Mouse (Mus musculus): ENCODE results near the gene Lima1.

Gene Lima1

DNA sequence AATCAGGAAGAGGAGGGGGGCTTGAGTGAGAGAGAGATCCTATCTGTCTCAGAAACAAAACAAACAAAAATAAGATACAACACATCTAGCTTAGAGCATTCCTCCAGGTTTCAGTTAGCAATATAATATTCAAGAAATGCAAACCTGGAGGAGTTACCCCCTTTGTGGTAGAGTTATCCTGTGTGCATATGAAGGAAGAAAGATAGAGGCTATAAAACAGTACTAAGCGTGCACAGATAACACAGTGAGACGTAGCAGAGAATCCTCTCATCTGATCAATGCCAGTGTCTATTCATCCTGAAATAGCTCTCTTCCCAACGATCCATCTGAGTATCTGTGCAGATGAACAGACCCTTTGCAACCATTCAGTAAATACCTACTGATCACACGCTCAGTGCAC lies 107.8 kb downstream of the Lima1 start:
- in situ Hi-C loops (cut with MboI; ENCODE audit: low sequenced_read_pairs): no loop called here

DNA sequence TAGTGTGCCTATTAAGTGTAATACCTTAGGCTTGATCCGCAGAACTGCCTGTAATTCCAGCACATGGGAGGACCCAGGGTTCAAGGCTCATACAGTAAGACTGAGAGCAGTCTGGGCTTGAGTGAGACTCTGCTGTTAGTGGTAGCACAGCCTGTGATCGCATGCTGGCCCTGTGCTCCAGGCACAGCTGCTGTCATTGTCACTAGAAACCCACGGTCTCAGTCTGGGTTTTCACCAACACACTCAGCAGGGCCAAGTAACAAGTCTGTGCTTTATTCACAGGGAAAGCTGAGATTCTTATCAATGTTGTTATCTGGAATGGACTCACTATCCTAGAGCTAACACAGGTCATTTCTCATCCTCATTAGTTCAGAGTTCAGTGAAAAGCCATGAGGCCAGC lies 121.1 kb downstream of the Lima1 start:
- in situ Hi-C loops (cut with MboI; ENCODE audit: low sequenced_read_pairs): no loop called here

DNA sequence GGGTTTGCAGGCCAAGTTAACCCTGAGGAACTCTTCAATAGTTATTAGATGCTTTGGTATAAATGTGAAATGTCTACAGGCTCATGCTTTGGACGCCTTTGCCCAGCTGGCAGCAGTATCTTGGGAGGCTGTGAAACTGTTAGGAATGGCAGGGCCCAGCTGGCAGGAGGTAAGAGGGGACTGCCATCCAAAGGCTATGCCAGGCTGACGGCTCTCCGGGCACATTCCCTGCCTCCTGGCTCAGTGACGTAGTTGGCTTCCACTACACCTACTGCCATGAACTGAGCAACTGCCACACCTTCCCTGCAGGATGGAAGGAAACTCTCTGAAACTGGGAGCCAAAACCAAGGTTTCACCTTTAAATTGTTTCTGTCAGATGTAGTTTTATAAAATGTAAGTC lies 135.0 kb downstream of the Lima1 start:
- in situ Hi-C loops (cut with MboI; ENCODE audit: low sequenced_read_pairs): no loop called here

GRCm38 (mm10) chr15:99736675-99737074 lies 138.6 kb downstream of the Lima1 start:
- in situ Hi-C loops (cut with MboI; ENCODE audit: low sequenced_read_pairs): no loop called here

GRCm38 (mm10) chr15:99735631-99736030 lies 139.6 kb downstream of the Lima1 start:
- in situ Hi-C loops (cut with MboI; ENCODE audit: low sequenced_read_pairs): no loop called here

DNA sequence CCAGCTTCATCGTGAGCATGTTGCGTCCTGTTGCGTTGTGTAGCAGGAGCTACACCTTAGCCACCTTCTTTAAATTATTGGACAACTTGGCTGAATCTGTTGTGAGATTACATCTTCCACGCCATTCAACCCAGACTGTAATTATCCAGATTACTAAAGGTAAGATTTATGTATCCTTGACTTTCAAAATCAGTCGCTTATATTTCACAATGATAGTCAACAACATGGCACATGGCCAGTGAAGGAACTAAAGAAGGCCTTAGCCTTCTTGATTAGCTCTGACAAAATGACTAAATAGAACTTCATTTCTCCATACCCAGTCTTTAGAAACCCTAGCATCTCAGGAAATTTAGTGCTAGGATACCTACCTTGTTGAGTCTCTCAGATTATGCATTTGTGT lies 142.1 kb downstream of the Lima1 start:
- in situ Hi-C loops (cut with MboI; ENCODE audit: low sequenced_read_pairs): no loop called here

DNA sequence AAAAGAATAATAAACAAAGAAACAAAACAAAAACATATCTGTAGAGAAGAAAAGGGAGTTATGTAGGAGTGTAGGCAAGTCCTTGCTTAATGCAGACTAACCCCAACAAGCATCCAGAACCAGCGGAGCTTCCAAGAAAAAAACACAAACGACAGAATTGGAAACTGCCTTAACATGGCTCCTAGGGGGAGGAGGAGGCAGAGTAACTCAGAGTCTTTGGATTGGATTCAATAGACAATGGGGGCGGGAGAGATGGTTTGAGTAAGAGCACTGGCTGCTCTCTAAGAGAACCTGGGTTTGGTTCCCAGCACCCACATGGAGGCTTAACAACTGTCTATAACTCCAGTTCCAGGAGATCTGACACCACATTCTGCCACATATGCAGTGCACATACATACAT lies 143.6 kb downstream of the Lima1 start:
- in situ Hi-C loops (cut with MboI; ENCODE audit: low sequenced_read_pairs): no loop called here

GRCm38 (mm10) chr15:99731167-99731566 lies 144.1 kb downstream of the Lima1 start:
- in situ Hi-C loops (cut with MboI; ENCODE audit: low sequenced_read_pairs): no loop called here

DNA sequence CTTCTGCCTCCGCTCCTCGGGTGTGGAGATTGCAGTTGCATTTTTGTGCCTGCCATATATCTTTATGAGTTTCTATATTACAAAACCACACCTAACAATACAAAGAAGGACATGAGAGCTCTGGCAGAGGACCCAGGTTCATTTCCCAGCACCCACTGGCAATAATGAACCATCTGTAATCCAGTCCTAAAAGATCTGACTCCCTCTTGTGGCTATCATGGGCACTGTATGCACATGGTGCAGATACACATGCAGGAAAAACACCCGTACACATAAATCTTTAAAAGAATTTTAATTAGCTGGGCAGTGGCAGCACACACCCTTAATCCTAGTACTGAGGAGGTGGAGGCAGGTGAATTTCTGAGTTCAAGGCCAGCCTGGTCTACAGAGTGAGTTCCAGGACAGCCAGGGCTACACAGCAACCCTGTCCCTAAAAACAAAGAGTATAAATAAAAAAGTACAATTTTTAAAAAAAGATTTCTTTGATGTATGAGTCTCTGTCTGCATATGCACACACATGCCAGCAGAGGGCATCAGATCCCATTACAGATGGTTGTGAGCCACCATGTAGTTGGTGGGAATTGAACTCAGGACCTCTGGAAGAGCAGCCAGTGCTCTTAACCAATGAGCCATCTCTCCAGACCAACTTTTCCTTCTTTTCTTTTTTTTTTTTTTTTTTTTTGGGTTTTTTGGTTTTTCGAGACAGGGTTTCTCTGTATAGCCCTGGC lies 146.0 kb downstream of the Lima1 start:
- in situ Hi-C loops (cut with MboI; ENCODE audit: low sequenced_read_pairs): loop anchor here (10.0 kb wide), 1 partner anchor 166 kb away; no protein-coding TSS in a partner anchor

Measured in CH12F3 (cell line).